Comparison of ENCODE assay signal across 13 mouse cellular contexts in the genomic region with DNA sequence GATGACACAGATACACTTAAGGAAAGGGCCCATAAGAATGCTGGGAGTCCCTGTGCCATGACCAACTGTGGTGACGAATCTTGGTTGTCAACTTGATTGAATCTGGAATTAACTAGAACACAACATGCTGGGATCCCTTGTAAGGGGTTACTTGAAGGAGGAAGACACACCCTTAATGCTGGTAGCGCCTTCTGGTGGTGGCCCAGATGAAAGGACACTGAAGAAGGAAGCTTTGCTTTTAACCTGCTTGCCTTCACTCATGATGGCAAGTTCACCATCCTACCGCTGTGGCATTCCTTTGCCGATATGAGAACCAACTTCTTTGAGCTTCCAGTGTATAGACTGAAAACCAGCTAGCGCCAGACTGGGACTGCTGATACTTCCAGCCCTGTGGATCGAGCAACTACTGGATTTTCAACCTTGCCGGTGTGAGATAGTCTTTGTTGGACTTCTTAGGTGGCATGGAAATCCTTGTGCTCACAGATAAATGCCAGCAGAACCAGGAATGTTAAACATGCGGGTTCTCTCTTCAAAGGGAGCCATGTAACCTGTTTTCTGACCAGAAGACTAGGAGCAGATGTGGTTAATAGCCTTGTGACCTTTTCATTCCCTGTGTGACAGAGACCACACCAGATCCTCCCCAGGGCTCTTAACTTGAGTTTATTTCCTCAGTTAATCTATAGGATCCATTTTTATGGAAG. TPM values are rescaled to one million over a fixed set of nuclear protein-coding genes. Genes with fewer than 3 reads are reported as not detected.
DNase-seq lines count a peak whose midpoint lies in the region; ATAC-seq and TF ChIP-seq lines count a peak whose summit lies in the region.
"Had no signal": no experiment of that assay in that cellular context is flagged by ENCODE, and none has a peak within 500 bp of the region (broad histone marks: within the 10 kb centered on the region; RNA-seq: fewer than 3 reads in every experiment).

No protein-coding gene starts in this region.

- H3K4me1 ChIP-seq in intestine, embryonic 14.5 days (replicated peaks; ENCODE audit: control insufficient read depth, insufficient read depth, low read length), result no peaks in the 10 kb centered on the region
- no peaks in the 10 kb centered on the region for H3K4me1 ChIP-seq in intestine, embryonic 15.5 days (replicated peaks)
- H3K4me1 ChIP-seq in spleen, adult 2 months (ENCODE audit: control insufficient read depth, insufficient read depth, insufficient read length), result peaks cover 30% of the 10 kb centered on the region; the same call in 1 of the 2 replicates
- no peaks in the 10 kb centered on the region for H3K4me1 ChIP-seq in midbrain, embryonic 14.5 days (ENCODE audit: control insufficient read depth, insufficient read depth, low read length)
- H3K4me1 ChIP-seq: stomach, embryonic 15.5 days had no signal

- no peak overlapping the region for H3K9ac ChIP-seq in intestine, embryonic 14.5 days (ENCODE audit: low read length)
- H3K9ac ChIP-seq in intestine, embryonic 15.5 days, result no peak overlapping the region
- H3K9ac ChIP-seq in midbrain, embryonic 14.5 days (replicated peaks; ENCODE audit: low read length), result no peak overlapping the region
- H3K9ac ChIP-seq: stomach, embryonic 15.5 days had no signal

- peak; percentile 25; the same call in 1 of the 2 replicates for TF ChIP-seq CTCF in spleen, adult 2 months (IDR thresholded peaks at IDR 0.05; ENCODE audit: extremely low read depth, insufficient read depth, insufficient read length, insufficient replicate concordance)

- no peaks in the 10 kb centered on the region for H3K9me3 ChIP-seq in intestine, embryonic 14.5 days (ENCODE audit: control insufficient read depth, low read length)
- H3K9me3 ChIP-seq in intestine, embryonic 15.5 days, result no peaks in the 10 kb centered on the region
- H3K9me3 ChIP-seq in midbrain, embryonic 14.5 days (ENCODE audit: control insufficient read depth, low read length), result no peaks in the 10 kb centered on the region
- H3K9me3 ChIP-seq: stomach, embryonic 15.5 days had no signal

- no peak overlapping the region for H3K4me3 ChIP-seq in intestine, embryonic 14.5 days (ENCODE audit: low read depth, low read length)
- H3K4me3 ChIP-seq in intestine, embryonic 15.5 days (replicated peaks), result no peak overlapping the region
- H3K4me3 ChIP-seq in spleen, adult 2 months (ENCODE audit: extremely low read depth, insufficient read depth, insufficient read length), result no peak overlapping the region
- no peak overlapping the region for H3K4me3 ChIP-seq in midbrain, embryonic 14.5 days (replicated peaks; ENCODE audit: low read depth, low read length)
- H3K4me3 ChIP-seq: stomach, embryonic 15.5 days had no signal

- H3K27me3 ChIP-seq in intestine, embryonic 14.5 days (replicated peaks; ENCODE audit: control insufficient read depth, insufficient read depth, low read length), result no peaks in the 10 kb centered on the region
- H3K27me3 ChIP-seq in intestine, embryonic 15.5 days (replicated peaks), result no peaks in the 10 kb centered on the region
- H3K27me3 ChIP-seq in spleen, adult 2 months (ENCODE audit: control insufficient read depth, insufficient read depth, low read length), result no peaks in the 10 kb centered on the region
- no peaks in the 10 kb centered on the region for H3K27me3 ChIP-seq in midbrain, embryonic 14.5 days (ENCODE audit: control insufficient read depth, insufficient read depth, low read length)
- H3K27me3 ChIP-seq: Patski; stomach, embryonic 15.5 days had no signal

- no peak overlapping the region for H3K27ac ChIP-seq in intestine, embryonic 14.5 days (ENCODE audit: low read depth)
- H3K27ac ChIP-seq in intestine, embryonic 15.5 days, result no peak overlapping the region
- no peak overlapping the region for H3K27ac ChIP-seq in spleen, adult 2 months (ENCODE audit: insufficient read depth, low read length)
- no peak overlapping the region for H3K27ac ChIP-seq in midbrain, embryonic 14.5 days (replicated peaks; ENCODE audit: low read depth, low read length)
- H3K27ac ChIP-seq: stomach, embryonic 15.5 days had no signal

- DNase-seq in intestine, embryonic 14.5 days (ENCODE audit: low spot score), result peak; percentile 41
- peak; percentile 27 to 69 for DNase-seq in spleen, adult 2 months (ENCODE audit: low read depth in 1 of 2, low spot score in 2 of 2)
- no peak for DNase-seq in spleen, postnatal 4 days (ENCODE audit: low spot score in 2 of 2)
- peak; percentile 73 for DNase-seq in thymus, postnatal 4 days
- DNase-seq in layer of hippocampus, postnatal 14 days (ENCODE audit: low spot score in 2 of 2), result no peak
- DNase-seq in midbrain, embryonic 14.5 days, result no peak

- no peak overlapping the region for H3K4me2 ChIP-seq in intestine, embryonic 14.5 days (ENCODE audit: low read length)
- H3K4me2 ChIP-seq in intestine, embryonic 15.5 days (replicated peaks), result no peak overlapping the region
- no peak overlapping the region for H3K4me2 ChIP-seq in midbrain, embryonic 14.5 days (ENCODE audit: low read length)
- H3K4me2 ChIP-seq: stomach, embryonic 15.5 days had no signal

- no peak for ATAC-seq in intestine, embryonic 14.5 days (replicated peaks; ENCODE audit: low FRiP score, low TSS enrichment, low read depth)
- ATAC-seq in intestine, embryonic 15.5 days, result no peak
- peak; percentile 62; the same call in 1 of the 2 replicates for ATAC-seq in common myeloid progenitor, adult 5-6 weeks (replicated peaks; ENCODE audit: low read depth, poor library complexity, severe bottlenecking)
- ATAC-seq in midbrain, embryonic 14.5 days (ENCODE audit: low FRiP score, low TSS enrichment), result no peak
- ATAC-seq: forebrain, embryonic 14.5 days; inflammation-experienced regulatory T-cells, adult 6 months; Patski had no signal

- WGBS in intestine, embryonic 14.5 days, result 75% methylated on average over 8 of the region's 8 CpGs
- WGBS in intestine, embryonic 15.5 days, result 80% methylated on average over 8 of the region's 8 CpGs
- WGBS in spleen, adult 2 months, result 85% methylated on average over 8 of the region's 8 CpGs
- 85% methylated on average over 8 of the region's 8 CpGs for WGBS in midbrain, embryonic 14.5 days

- no peak for TF ChIP-seq POLR2A in spleen, adult 2 months (IDR thresholded peaks at IDR 0.05; ENCODE audit: low read depth, low read length)

- no peaks in the 10 kb centered on the region for H3K36me3 ChIP-seq in intestine, embryonic 14.5 days (ENCODE audit: control insufficient read depth, insufficient read depth, low read length)
- H3K36me3 ChIP-seq in intestine, embryonic 15.5 days, result no peaks in the 10 kb centered on the region
- H3K36me3 ChIP-seq in spleen, adult 2 months (ENCODE audit: control insufficient read depth, insufficient read depth, low read length), result no peaks in the 10 kb centered on the region
- H3K36me3 ChIP-seq in midbrain, embryonic 14.5 days (ENCODE audit: control insufficient read depth, insufficient read depth, low read length), result no peaks in the 10 kb centered on the region
- H3K36me3 ChIP-seq: stomach, embryonic 15.5 days had no signal

RNA-seq across cellular contexts. Expression of a gene that starts 2.5 kb away (rescaled TPM):
- not detected in 2 replicates for polyA plus RNA-seq in intestine, embryonic 14.5 days (2014; fragmentation: Nextera tagmentation; extraction: Ambion mirVana)
- polyA plus RNA-seq in intestine, embryonic 15.5 days (2015; fragmentation: Nextera tagmentation; extraction: Ambion mirVana), result not detected in 2 replicates
- 0.23 and 0.25 TPM in 2 replicates for polyA plus RNA-seq in spleen, adult 2 months (2012; rRNA removed)
- not detected in 2 replicates for total RNA-seq in common myeloid progenitor, adult 5-6 weeks (2017)
- total RNA-seq in layer of hippocampus, postnatal 14 days (2021), result under 1 TPM; 0.29 to 0.37 TPM
- polyA plus RNA-seq in midbrain, embryonic 14.5 days (2014; fragmentation: Nextera tagmentation; extraction: Ambion mirVana), result 0.12 and 0.16 TPM in 2 replicates
- polyA plus RNA-seq: forebrain, embryonic 14.5 days; liver, embryonic 16.5 days; Patski had no signal

RNA-seq across cellular contexts. Expression of a gene that starts 15.5 kb away (rescaled TPM):
- 40.9 and 44.8 TPM in 2 replicates for polyA plus RNA-seq in intestine, embryonic 14.5 days (2014; fragmentation: Nextera tagmentation; extraction: Ambion mirVana)
- 28.2 and 32.9 TPM in 2 replicates for polyA plus RNA-seq in intestine, embryonic 15.5 days (2015; fragmentation: Nextera tagmentation; extraction: Ambion mirVana)
- polyA plus RNA-seq in spleen, adult 2 months (2012; rRNA removed), result 22.6 and 23.6 TPM in 2 replicates
- 48.8 and 58.3 TPM in 2 replicates for total RNA-seq in common myeloid progenitor, adult 5-6 weeks (2017)
- total RNA-seq in layer of hippocampus, postnatal 14 days (2021), result 10 to 100 TPM; 33.5 to 33.7 TPM
- 43.4 and 46.2 TPM in 2 replicates for polyA plus RNA-seq in midbrain, embryonic 14.5 days (2014; fragmentation: Nextera tagmentation; extraction: Ambion mirVana)

RNA-seq across cellular contexts. Expression of a gene that starts 34.7 kb away (rescaled TPM):
- polyA plus RNA-seq in intestine, embryonic 14.5 days (2014; fragmentation: Nextera tagmentation; extraction: Ambion mirVana), result 23.6 and 24.4 TPM in 2 replicates
- polyA plus RNA-seq in intestine, embryonic 15.5 days (2015; fragmentation: Nextera tagmentation; extraction: Ambion mirVana), result 27.3 and 29.7 TPM in 2 replicates
- 3.1 and 3.4 TPM in 2 replicates for polyA plus RNA-seq in spleen, adult 2 months (2012; rRNA removed)
- 32.8 and 48.1 TPM in 2 replicates for total RNA-seq in common myeloid progenitor, adult 5-6 weeks (2017)
- 100 to 1,000 TPM in 1 of 2 experiments, 10 to 100 TPM in 1; 96.4 to 130 TPM for total RNA-seq in layer of hippocampus, postnatal 14 days (2021)
- polyA plus RNA-seq in midbrain, embryonic 14.5 days (2014; fragmentation: Nextera tagmentation; extraction: Ambion mirVana), result 28.8 and 42.6 TPM in 2 replicates

Comparison
In these comparisons a context has a peak if more than half of its experiments do, and no peak if none do; other contexts are left out.
1. DNase-seq: peak in intestine, embryonic 14.5 days (single experiment), spleen, adult 2 months (2 of 2) and thymus, postnatal 4 days (single experiment); none in spleen, postnatal 4 days (0 of 2), layer of hippocampus, postnatal 14 days (0 of 2) and midbrain, embryonic 14.5 days (single experiment).